Mouse (Mus musculus) lung, adult 2 months (tissue): ENCODE measurements around the gene Fbxl20.

Source experiments
- CTCF ChIP-seq: fragments of 200-500 bp; IDR thresholded peaks from 2 replicates; pipeline ENCODE4 v1.5.1; 2011; ENCODE audit warnings: mild to moderate bottlenecking, low read length, control low read depth; ENCODE audit not compliant: insufficient read depth
- POLR2A ChIP-seq: fragments of 200-500 bp; IDR thresholded peaks from 2 replicates; pipeline ENCODE4 v1.6.1; 2011; ENCODE audit warnings: low read depth, mild to moderate bottlenecking, control low read depth, low read length, borderline replicate concordance; ENCODE audit errors: extremely low read depth

- TF ChIP-seq POLR2A (no peak), CTCF (no peak)
Measured at GRCm38 (mm10) chr11:98190820-98191219, 40.6 kb upstream of the Fbxl20 start.
